Mouse (Mus musculus) C2C12 (cell line): ENCODE results near the gene Mrpl39.

Source experiments
- CTCF ChIP-seq: IDR thresholded peaks from one replicate; pipeline ENCODE4 v1.5.1; 2011; ENCODE audit not compliant: control insufficient read depth, insufficient read depth, insufficient read length
- FOSL1 ChIP-seq: IDR thresholded peaks from one replicate; pipeline ENCODE4 v1.8.0; 2011; ENCODE audit warnings: mild to moderate bottlenecking, low read length; ENCODE audit not compliant: poor library complexity, insufficient read depth, severe bottlenecking
- MAX ChIP-seq: IDR thresholded peaks from one replicate; pipeline ENCODE4 v1.6.1; 2011; ENCODE audit warnings: mild to moderate bottlenecking, control low read depth
- MYOG ChIP-seq: IDR thresholded peaks from one replicate; pipeline ENCODE4 v1.6.1; 2011; ENCODE audit not compliant: control insufficient read depth, insufficient read length; ENCODE audit errors: extremely low read depth
- USF1 ChIP-seq: IDR thresholded peaks from one replicate; pipeline ENCODE4 v1.6.1; 2011; ENCODE audit warnings: low read depth, mild to moderate bottlenecking, control low read depth, moderate library complexity

GRCm38 (mm10) chr16:84779718-84780117, 44.2 kb upstream of the Mrpl39 start:
- TF ChIP-seq CTCF: no peak
- TF ChIP-seq USF1: no peak
- TF ChIP-seq MAX: no peak
- no peak for TF ChIP-seq FOSL1
- no peak for TF ChIP-seq MYOG
